Mouse (Mus musculus) liver, embryonic 11.5 days (tissue): Measurements from ENCODE around the gene Esrrg. TPM values are rescaled to one million over a fixed set of nuclear protein-coding genes. Genes with fewer than 3 reads are reported as not detected.

Source experiments
- ATAC-seq: fragments of 200-750 bp; cut with Nextera tagmentation; replicated peaks from 2 replicates; pipeline ENCODE4 v1.8.0; 2017; ENCODE audit warnings: moderate number of reproducible peaks, mild to moderate bottlenecking, moderate TSS enrichment, moderate library complexity; ENCODE audit not compliant: low FRiP score
- DNase-seq: peaks from one replicate; pipeline ENCODE4 v3.0.0-alpha.2; 2017; ENCODE audit warnings: low spot score
- H3K27ac ChIP-seq: fragments of 300-500 bp; sonication (generic); 2 replicates; pipeline ENCODE4 v1.5.1; 2014; ENCODE audit warnings: mild to moderate bottlenecking, low read depth, low read length, control low read depth
- H3K27me3 ChIP-seq: fragments of 300-500 bp; sonication (generic); replicated peaks from 2 replicates; pipeline ENCODE4 v1.6.1; 2014; ENCODE audit warnings: low read length, mixed read lengths; ENCODE audit not compliant: control insufficient read depth, insufficient read depth
- H3K36me3 ChIP-seq: fragments of 300-500 bp; sonication (generic); 2 replicates; pipeline ENCODE4 v1.6.1; 2014; ENCODE audit warnings: mild to moderate bottlenecking, low read length, moderate library complexity, mixed read lengths; ENCODE audit not compliant: control insufficient read depth, insufficient read depth
- H3K4me1 ChIP-seq: fragments of 300-500 bp; sonication (generic); replicated peaks from 2 replicates; pipeline ENCODE4 v1.6.1; 2014; ENCODE audit warnings: low read length, mixed read lengths; ENCODE audit not compliant: control insufficient read depth, insufficient read depth
- H3K4me2 ChIP-seq: fragments of 300-500 bp; sonication (generic); 2 replicates; pipeline ENCODE4 v1.6.1; 2014; ENCODE audit warnings: mild to moderate bottlenecking, control low read depth, moderate library complexity
- H3K4me3 ChIP-seq: fragments of 300-500 bp; sonication (generic); 2 replicates; pipeline ENCODE4 v1.5.1; 2014; ENCODE audit warnings: low read depth, low read length, control low read depth
- H3K9ac ChIP-seq: fragments of 300-500 bp; sonication (generic); 2 replicates; pipeline ENCODE4 v1.6.1; 2014; ENCODE audit warnings: low read depth, low read length, control low read depth
- H3K9me3 ChIP-seq: fragments of 300-500 bp; sonication (generic); 2 replicates; pipeline ENCODE4 v1.6.1; 2016; ENCODE audit warnings: low read length, inconsistent platforms, mixed read lengths; ENCODE audit not compliant: control insufficient read depth
- whole genome bisulfite sequencing: fragments of 180-500 bp; shearing (Covaris S2); extraction: QIAGEN DNeasy Blood & Tissue Kit; methylation state at CpG from one replicate; pipeline ENCODE4 v1.1.7; 2014; 5-methylcytosine and 5-hydroxymethylcytosine counted together
- polyA plus RNA-seq: library from polyadenylated mRNA; unstranded; fragments of >200 nt; fragmentation: Nextera tagmentation; extraction: Ambion mirVana; gene quantifications from 2 replicates; pipeline ENCODE4 v1.2.1, GENCODE M21; 2014

The Esrrg gene
- polyA plus RNA-seq, 1 experiment from 2014 or later: 0.95 TPM

GRCm38 (mm10) chr1:187981028-187981427 is 372.4 kb downstream of the Esrrg start:
- H3K27ac ChIP-seq: no peak overlapping the region
- no peaks in the 10 kb centered on the region for H3K4me1 ChIP-seq
- DNase-seq (no peak), ATAC-seq (no peak)
- WGBS: 59% methylated on average over 2 of the region's 2 CpGs
- no peaks in the 10 kb centered on the region for H3K9me3 ChIP-seq
- no peak overlapping the region for H3K4me3 ChIP-seq
- no peak overlapping the region for H3K9ac ChIP-seq
- no peaks in the 10 kb centered on the region for H3K36me3 ChIP-seq
- no peaks in the 10 kb centered on the region for H3K27me3 ChIP-seq
- H3K4me2 ChIP-seq: no peak overlapping the region

- Histone ChIP-seq H3K4me2 (no peak overlapping the region), H3K27ac (no peak overlapping the region), H3K9me3 (no peaks in the 10 kb centered on the region), H3K4me1 (no peaks in the 10 kb centered on the region), H3K4me3 (no peak overlapping the region), H3K36me3 (no peaks in the 10 kb centered on the region), H3K9ac (no peak overlapping the region), H3K27me3 (no peaks in the 10 kb centered on the region)
- DNase-seq: no peak
- WGBS: 49% methylated on average over 4 of the region's 4 CpGs
- no peak for ATAC-seq
These were observed 374.6 kb downstream of the Esrrg start for GRCm38 (mm10) chr1:187983177-187983576.

- no peaks in the 10 kb centered on the region for H3K27me3 ChIP-seq
- ATAC-seq (no peak), DNase-seq (no peak)
- H3K9me3 ChIP-seq: no peaks in the 10 kb centered on the region
- H3K4me3 ChIP-seq: no peak overlapping the region
- H3K9ac ChIP-seq: no peak overlapping the region
- no peaks in the 10 kb centered on the region for H3K36me3 ChIP-seq
- H3K4me1 ChIP-seq: no peaks in the 10 kb centered on the region
- H3K27ac ChIP-seq: no peak overlapping the region
- no peak overlapping the region for H3K4me2 ChIP-seq
These were observed 381.6 kb downstream of the Esrrg start for GRCm38 (mm10) chr1:187990161-187990560.

GRCm38 (mm10) chr1:187997584-187998338 is 389.2 kb downstream of the Esrrg start:
- H3K4me1 ChIP-seq: no peaks in the 10 kb centered on the region
- H3K27ac ChIP-seq: no peak overlapping the region
- peaks cover 5% of the 10 kb centered on the region; the same call in 1 of the 2 replicates for H3K27me3 ChIP-seq
- peak overlapping the region; percentile 22 for H3K4me3 ChIP-seq
- ATAC-seq (peak; percentile 89), DNase-seq (peak; percentile 50)
- no peaks in the 10 kb centered on the region for H3K36me3 ChIP-seq
- WGBS: 3% methylated on average over 39 of the region's 39 CpGs
- H3K9me3 ChIP-seq: no peaks in the 10 kb centered on the region
- peak overlapping the region; percentile 52 for H3K4me2 ChIP-seq
- H3K9ac ChIP-seq: no peak overlapping the region

GRCm38 (mm10) chr1:187999121-187999520 is 390.5 kb downstream of the Esrrg start:
- Histone ChIP-seq H3K36me3 (no peaks in the 10 kb centered on the region), H3K27me3 (peaks cover 5% of the 10 kb centered on the region; the same call in 1 of the 2 replicates), H3K4me1 (no peaks in the 10 kb centered on the region), H3K4me3 (no peak overlapping the region), H3K4me2 (no peak overlapping the region), H3K9ac (no peak overlapping the region), H3K9me3 (no peaks in the 10 kb centered on the region), H3K27ac (no peak overlapping the region)
- 75% methylated on average over 4 of the region's 4 CpGs for WGBS
- no peak for ATAC-seq
- DNase-seq: no peak

- no peak overlapping the region for H3K4me2 ChIP-seq
- no peaks in the 10 kb centered on the region for H3K9me3 ChIP-seq
- no peaks in the 10 kb centered on the region for H3K4me1 ChIP-seq
- 70% methylated on average over 8 of the region's 8 CpGs for WGBS
- H3K36me3 ChIP-seq: no peaks in the 10 kb centered on the region
- no peak for ATAC-seq
- peaks cover 5% of the 10 kb centered on the region; the same call in 1 of the 2 replicates for H3K27me3 ChIP-seq
- no peak overlapping the region for H3K4me3 ChIP-seq
- H3K27ac ChIP-seq: no peak overlapping the region
- DNase-seq: no peak
- no peak overlapping the region for H3K9ac ChIP-seq
These were observed 391.6 kb downstream of the Esrrg start for GRCm38 (mm10) chr1:188000189-188000588.

- H3K27ac ChIP-seq: no peak overlapping the region
- no peak for DNase-seq
- no peak for ATAC-seq
These were observed 398.4 kb downstream of the Esrrg start for GRCm38 (mm10) chr1:188006820-188007491.

GRCm38 (mm10) chr1:188008476-188008875 is 399.9 kb downstream of the Esrrg start:
- H3K4me3 ChIP-seq: no peak overlapping the region
- H3K27me3 ChIP-seq: no peaks in the 10 kb centered on the region; the same call in none of the 2 replicates
- DNase-seq (no peak), ATAC-seq (no peak)
- no peak overlapping the region for H3K27ac ChIP-seq
- H3K4me2 ChIP-seq: no peak overlapping the region
- no peaks in the 10 kb centered on the region for H3K9me3 ChIP-seq
- WGBS: 62% methylated on average over 13 of the region's 13 CpGs
- no peaks in the 10 kb centered on the region for H3K4me1 ChIP-seq
- H3K36me3 ChIP-seq: no peaks in the 10 kb centered on the region
- H3K9ac ChIP-seq: no peak overlapping the region

More at GRCm38 (mm10) chr1:188006820-188007491, 398.4 kb downstream of the Esrrg start:
- H3K4me2 ChIP-seq: peak overlapping the region; percentile 9; the same call in 1 of the 2 replicates
- WGBS: 37% methylated on average over 13 of the region's 13 CpGs
- no peaks in the 10 kb centered on the region for H3K9me3 ChIP-seq
- no peaks in the 10 kb centered on the region for H3K4me1 ChIP-seq
- no peak overlapping the region for H3K9ac ChIP-seq
- no peak overlapping the region for H3K4me3 ChIP-seq
- no peaks in the 10 kb centered on the region for H3K36me3 ChIP-seq
- H3K27me3 ChIP-seq: no peaks in the 10 kb centered on the region; the same call in none of the 2 replicates
